Mouse (Mus musculus) lung, embryonic 15.5 days (tissue): ENCODE measurements at regions not wholly inside any gene's neighbourhood (a gene's known extent, or its start where the extent isn't known, plus 50 kb on each side); places are given as distances from the start of the nearest gene placed in this dataset.
"Not testable (repeated sequence)": the region's sequence is repeated elsewhere in the genome, so short reads cannot be mapped to it uniquely, and the experiment has no call there.

Experiments used
- ATAC-seq: fragments of 200-750 bp; cut with Nextera tagmentation; 2 replicates; pipeline ENCODE4 v1.8.0; 2017; ENCODE audit warnings: moderate number of reproducible peaks, borderline replicate concordance; ENCODE audit not compliant: low FRiP score, low TSS enrichment; ENCODE audit errors: extremely low read depth
- H3K27ac ChIP-seq: fragments of 300-500 bp; sonication (generic); 2 replicates; pipeline ENCODE4 v1.5.1; 2015; ENCODE audit warnings: moderate library complexity, mild to moderate bottlenecking, inconsistent platforms
- H3K27me3 ChIP-seq: fragments of 300-500 bp; sonication (generic); 2 replicates; pipeline ENCODE4 v1.6.1; 2015; ENCODE audit warnings: inconsistent platforms
- H3K36me3 ChIP-seq: fragments of 300-500 bp; sonication (generic); 2 replicates; pipeline ENCODE4 v1.6.1; 2015; ENCODE audit warnings: inconsistent platforms
- H3K4me1 ChIP-seq: fragments of 300-500 bp; sonication (generic); 2 replicates; pipeline ENCODE4 v1.6.1; 2015; ENCODE audit warnings: inconsistent platforms
- H3K4me2 ChIP-seq: fragments of 300-500 bp; sonication (generic); 2 replicates; pipeline ENCODE4 v1.6.1; 2015; ENCODE audit warnings: inconsistent platforms, mild to moderate bottlenecking, moderate library complexity
- H3K4me3 ChIP-seq: fragments of 300-500 bp; sonication (generic); 2 replicates; pipeline ENCODE4 v1.5.1; 2015; ENCODE audit warnings: mild to moderate bottlenecking, inconsistent platforms
- H3K9ac ChIP-seq: fragments of 300-500 bp; sonication (generic); 2 replicates; pipeline ENCODE4 v1.6.1; 2015; ENCODE audit warnings: inconsistent platforms
- H3K9me3 ChIP-seq: fragments of 300-500 bp; sonication (generic); 2 replicates; pipeline ENCODE4 v1.6.1; 2016; ENCODE audit warnings: inconsistent platforms
- WGBS: fragments of 180-500 bp; shearing (Covaris S2); methylation state at CpG from one replicate; pipeline ENCODE4 v1.1.7; 2015; 5-methylcytosine and 5-hydroxymethylcytosine counted together

GRCm38 (mm10) chr7:58442535-58443184 lies 213.3 kb upstream of the Atp10a start:
- no peaks in the 10 kb centered on the region for H3K4me1 ChIP-seq
- H3K4me2 ChIP-seq, result no peak overlapping the region
- no peak overlapping the region for H3K9ac ChIP-seq
- no peak overlapping the region for H3K4me3 ChIP-seq
- H3K27me3 ChIP-seq, result no peaks in the 10 kb centered on the region
- H3K9me3 ChIP-seq, result no peaks in the 10 kb centered on the region
- H3K27ac ChIP-seq, result no peak overlapping the region
- H3K36me3 ChIP-seq, result no peaks in the 10 kb centered on the region
- 81% methylated on average over 1 of the region's 1 CpGs for WGBS
- no peak for ATAC-seq

DNA sequence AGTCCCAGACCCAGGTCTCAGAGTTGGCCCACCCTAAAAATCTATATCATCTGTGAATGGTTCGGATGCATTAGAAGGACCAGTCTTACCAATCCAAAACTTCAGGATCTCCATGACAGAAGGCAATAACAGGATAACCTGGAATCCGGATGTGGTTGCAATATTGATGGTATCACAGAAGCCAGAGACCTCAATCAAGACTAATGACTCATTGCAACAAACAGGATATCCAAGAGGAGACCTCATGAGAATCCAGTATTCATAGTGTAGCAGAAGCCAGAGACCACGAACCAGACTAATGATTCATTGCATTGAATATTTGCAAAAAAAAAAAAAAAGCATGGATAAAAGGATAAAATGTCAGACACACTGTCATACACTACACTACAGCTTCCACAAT lies 212.7 kb upstream of the Atp10a start:
- no peak overlapping the region for H3K27ac ChIP-seq
- ATAC-seq, result no peak
- no peak overlapping the region for H3K9ac ChIP-seq
- H3K36me3 ChIP-seq, result no peaks in the 10 kb centered on the region
- no peak overlapping the region for H3K4me3 ChIP-seq
- no peaks in the 10 kb centered on the region for H3K27me3 ChIP-seq
- H3K9me3 ChIP-seq, result no peaks in the 10 kb centered on the region
- WGBS, result 71% methylated on average over 3 of the region's 3 CpGs
- H3K4me2 ChIP-seq, result no peak overlapping the region
- H3K4me1 ChIP-seq, result no peaks in the 10 kb centered on the region

- no peak for ATAC-seq
- Histone ChIP-seq H3K27ac (no peak overlapping the region), H3K27me3 (no peaks in the 10 kb centered on the region), H3K4me2 (no peak overlapping the region), H3K4me3 (no peak overlapping the region), H3K36me3 (no peaks in the 10 kb centered on the region), H3K9me3 (no peaks in the 10 kb centered on the region), H3K4me1 (no peaks in the 10 kb centered on the region), H3K9ac (no peak overlapping the region)
- 67% methylated on average over 1 of the region's 1 CpGs for WGBS
Measured at GRCm38 (mm10) chr7:58445781-58446180, 210.2 kb upstream of the Atp10a start.

DNA sequence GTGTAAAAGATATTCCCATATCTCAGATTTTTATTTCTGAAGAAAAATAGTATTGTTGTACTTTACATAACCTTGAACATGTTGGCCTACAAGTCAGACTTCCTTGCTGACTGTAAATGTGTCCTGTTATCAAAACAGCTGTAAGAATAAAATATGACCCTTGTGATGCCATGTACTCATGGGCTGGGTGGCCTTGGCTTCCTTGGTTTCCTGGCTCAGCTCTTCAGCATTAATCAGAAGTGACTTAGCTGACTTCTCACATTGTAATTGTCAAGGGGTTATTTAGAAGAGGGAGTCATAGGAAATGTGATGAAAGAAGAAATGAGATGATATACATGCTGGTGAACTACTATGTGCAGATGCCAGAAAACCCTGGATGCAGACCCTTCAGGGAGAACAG lies 209.7 kb upstream of the Atp10a start:
- no peak overlapping the region for H3K4me2 ChIP-seq
- no peaks in the 10 kb centered on the region for H3K9me3 ChIP-seq
- no peak overlapping the region for H3K4me3 ChIP-seq
- H3K27me3 ChIP-seq, result no peaks in the 10 kb centered on the region
- ATAC-seq, result no peak
- no peak overlapping the region for H3K9ac ChIP-seq
- no peak overlapping the region for H3K27ac ChIP-seq
- H3K4me1 ChIP-seq, result no peaks in the 10 kb centered on the region
- H3K36me3 ChIP-seq, result no peaks in the 10 kb centered on the region

GRCm38 (mm10) chr7:58448727-58449126 lies 207.2 kb upstream of the Atp10a start:
- H3K27me3 ChIP-seq, result no peaks in the 10 kb centered on the region
- ATAC-seq, result no peak
- 62% methylated on average over 3 of the region's 3 CpGs for WGBS
- no peak overlapping the region for H3K4me3 ChIP-seq
- no peak overlapping the region for H3K27ac ChIP-seq
- no peaks in the 10 kb centered on the region for H3K9me3 ChIP-seq
- no peaks in the 10 kb centered on the region for H3K36me3 ChIP-seq
- H3K9ac ChIP-seq, result no peak overlapping the region
- H3K4me1 ChIP-seq, result no peaks in the 10 kb centered on the region
- no peak overlapping the region for H3K4me2 ChIP-seq

- Histone ChIP-seq H3K27ac (no peak overlapping the region), H3K27me3 (no peaks in the 10 kb centered on the region), H3K9me3 (no peaks in the 10 kb centered on the region), H3K9ac (no peak overlapping the region), H3K36me3 (no peaks in the 10 kb centered on the region), H3K4me1 (no peaks in the 10 kb centered on the region), H3K4me3 (no peak overlapping the region), H3K4me2 (no peak overlapping the region)
- WGBS, result 64% methylated on average over 1 of the region's 1 CpGs
- no peak for ATAC-seq
Measured at GRCm38 (mm10) chr7:58451981-58452380, 204.0 kb upstream of the Atp10a start.

DNA sequence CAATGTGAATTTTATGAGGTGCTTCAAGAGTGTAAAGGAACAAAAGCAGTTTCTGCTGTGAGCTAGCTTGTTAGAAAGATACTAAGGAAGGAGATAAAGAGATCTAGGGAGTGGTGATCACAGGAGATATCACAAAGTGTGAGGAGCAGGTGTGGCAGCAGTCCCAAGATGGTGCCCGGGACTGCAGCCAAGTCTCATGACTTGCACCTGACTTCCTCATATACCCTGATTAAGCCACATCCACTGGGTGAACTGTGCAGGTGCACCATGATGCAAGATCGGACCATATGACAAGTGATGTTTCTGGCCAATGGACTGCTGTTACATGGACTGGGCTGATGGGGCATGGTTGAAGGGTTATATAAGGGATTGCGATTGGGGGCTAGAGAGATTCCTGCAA lies 197.8 kb upstream of the Atp10a start:
- not testable (repeated sequence) for H3K36me3 ChIP-seq, H3K27ac ChIP-seq, H3K4me1 ChIP-seq, H3K9me3 ChIP-seq, H3K4me3 ChIP-seq, H3K27me3 ChIP-seq, H3K9ac ChIP-seq, ATAC-seq, H3K4me2 ChIP-seq
- 91% methylated on average over 3 of the region's 3 CpGs for WGBS

GRCm38 (mm10) chr7:58460939-58461338 lies 195.0 kb upstream of the Atp10a start:
- Histone ChIP-seq H3K9ac (no peak overlapping the region), H3K9me3 (no peaks in the 10 kb centered on the region), H3K36me3 (no peaks in the 10 kb centered on the region), H3K27me3 (no peaks in the 10 kb centered on the region), H3K27ac (no peak overlapping the region), H3K4me3 (no peak overlapping the region), H3K4me1 (no peaks in the 10 kb centered on the region), H3K4me2 (no peak overlapping the region)
- 75% methylated on average over 2 of the region's 2 CpGs for WGBS
- ATAC-seq, result no peak

GRCm38 (mm10) chr7:58473150-58473549 lies 182.8 kb upstream of the Atp10a start:
- no peak for ATAC-seq
- 45% methylated on average over 3 of the region's 3 CpGs for WGBS
- Histone ChIP-seq H3K9me3 (no peaks in the 10 kb centered on the region), H3K27me3 (no peaks in the 10 kb centered on the region), H3K4me3 (no peak overlapping the region), H3K4me2 (no peak overlapping the region), H3K27ac (no peak overlapping the region), H3K9ac (no peak overlapping the region), H3K4me1 (no peaks in the 10 kb centered on the region), H3K36me3 (no peaks in the 10 kb centered on the region)

GRCm38 (mm10) chr7:58475139-58475538 lies 180.8 kb upstream of the Atp10a start:
- WGBS, result 48% methylated on average over 2 of the region's 2 CpGs
- Histone ChIP-seq H3K9me3 (no peaks in the 10 kb centered on the region), H3K27me3 (no peaks in the 10 kb centered on the region), H3K36me3 (no peaks in the 10 kb centered on the region), H3K27ac (no peak overlapping the region), H3K4me3 (no peak overlapping the region), H3K9ac (no peak overlapping the region), H3K4me1 (no peaks in the 10 kb centered on the region), H3K4me2 (no peak overlapping the region)
- no peak for ATAC-seq

GRCm38 (mm10) chr7:58488250-58488649 lies 167.7 kb upstream of the Atp10a start:
- WGBS, result 74% methylated on average over 2 of the region's 2 CpGs
- ATAC-seq, result no peak
- no peaks in the 10 kb centered on the region for H3K27me3 ChIP-seq

More at GRCm38 (mm10) chr7:58488250-58488649, 167.7 kb upstream of the Atp10a start:
- H3K36me3 ChIP-seq, result no peaks in the 10 kb centered on the region
- H3K9ac ChIP-seq, result no peak overlapping the region
- H3K4me1 ChIP-seq, result no peaks in the 10 kb centered on the region
- no peaks in the 10 kb centered on the region for H3K9me3 ChIP-seq
- H3K4me2 ChIP-seq, result no peak overlapping the region
- H3K27ac ChIP-seq, result no peak overlapping the region
- H3K4me3 ChIP-seq, result no peak overlapping the region
